Mouse (Mus musculus) MEL (cell line): Measurements from ENCODE around the gene Gabra6. TPM values are rescaled to one million over a fixed set of nuclear protein-coding genes. Genes with fewer than 3 reads are reported as not detected.

Source experiments
- DNase-seq: peaks from one replicate; pipeline ENCODE4 v3.0.0; 2011; ENCODE audit warnings: low read depth, low spot score
- H3K27ac ChIP-seq: 2 replicates; pipeline ENCODE4 v1.5.1; 2012; ENCODE audit warnings: low read depth, mild to moderate bottlenecking, control low read depth, low read length, moderate library complexity; ENCODE audit not compliant: control insufficient read depth
- H3K27me3 ChIP-seq, 2 experiments: fragments of 150-350 bp in 1 of 2; sonication (generic) in 1 of 2; 2 replicates each; pipeline ENCODE4 v1.6.1; 2012; ENCODE audit warnings: low read length in 2 of 2, mild to moderate bottlenecking in 2 of 2, improper control_type of control experiment in 1 of 2, moderate library complexity in 1 of 2; ENCODE audit not compliant: insufficient read depth in 2 of 2, control insufficient read depth in 1 of 2
- H3K36me3 ChIP-seq, 2 experiments: 2 replicates each; pipeline ENCODE4 v1.6.1; 2012 to 2014; ENCODE audit warnings: low read length in 2 of 2, improper control_type of control experiment in 1 of 2, inconsistent platforms in 1 of 2, mild to moderate bottlenecking in 1 of 2; ENCODE audit not compliant: insufficient read depth in 2 of 2, control insufficient read depth in 1 of 2
- H3K4me1 ChIP-seq, 2 experiments: fragments of 150-350 bp in 1 of 2; sonication (generic) in 1 of 2; 2 replicates each; pipeline ENCODE4 v1.6.1; 2012; ENCODE audit warnings: low read length in 2 of 2, improper control_type of control experiment in 1 of 2, mild to moderate bottlenecking in 1 of 2; ENCODE audit not compliant: insufficient read depth in 2 of 2, control insufficient read depth in 1 of 2
- H3K4me3 ChIP-seq, 2 experiments: fragments of 150-350 bp in 1 of 2; sonication (generic) in 1 of 2; 2 replicates each; pipeline ENCODE4 v1.5.1; 2012; ENCODE audit warnings: low read depth in 2 of 2, low read length in 2 of 2, mild to moderate bottlenecking in 2 of 2, moderate library complexity in 2 of 2, control low read depth in 1 of 2, improper control_type of control experiment in 1 of 2; ENCODE audit not compliant: control insufficient read depth in 1 of 2, insufficient read depth in 1 of 2
- H3K79me2 ChIP-seq: 2 replicates; pipeline ENCODE4 v1.6.1; 2012; ENCODE audit warnings: mild to moderate bottlenecking, low read length, moderate library complexity; ENCODE audit not compliant: control insufficient read depth, poor library complexity, insufficient read depth
- H3K9ac ChIP-seq: 2 replicates; pipeline ENCODE4 v1.6.1; 2012; ENCODE audit warnings: low read depth, mild to moderate bottlenecking, control low read depth, low read length, moderate library complexity; ENCODE audit not compliant: control insufficient read depth, poor library complexity, severe bottlenecking
- H3K9me3 ChIP-seq: fragments of 150-350 bp; sonication (generic); replicated peaks from 2 replicates; pipeline ENCODE4 v1.6.1; 2012; ENCODE audit warnings: mild to moderate bottlenecking, low read length, improper control_type of control experiment, moderate library complexity; ENCODE audit not compliant: insufficient read depth
- BHLHE40 ChIP-seq: IDR thresholded peaks from 2 replicates; pipeline ENCODE4 v1.6.1; 2012; ENCODE audit warnings: low read depth, mild to moderate bottlenecking, inconsistent platforms, low read length, improper control_type of control experiment, borderline replicate concordance
- CHD1 ChIP-seq: IDR thresholded peaks from 2 replicates; pipeline ENCODE4 v1.6.1; 2012; ENCODE audit warnings: low read depth, mild to moderate bottlenecking, inconsistent platforms, low read length, improper control_type of control experiment
- CHD2 ChIP-seq: IDR thresholded peaks from 2 replicates; pipeline ENCODE4 v1.6.1; 2011; ENCODE audit warnings: low read length, improper control_type of control experiment
- CTCF ChIP-seq, 3 experiments: IDR thresholded peaks in 2 of 3; conservative IDR thresholded peaks in 1 of 3; 2 replicates each; pipeline ENCODE4 v1.5.1; 2011 to 2012; ENCODE audit warnings: low read length in 3 of 3, low read depth in 2 of 3, mild to moderate bottlenecking in 2 of 3, improper control_type of control experiment in 1 of 3, inconsistent platforms in 1 of 3, mixed read lengths in 1 of 3, moderate library complexity in 1 of 3; ENCODE audit not compliant: control insufficient read depth in 1 of 3, insufficient read depth in 1 of 3, poor library complexity in 1 of 3, severe bottlenecking in 1 of 3
- ELF1 ChIP-seq: IDR thresholded peaks from 2 replicates; pipeline ENCODE4 v1.6.1; 2014; ENCODE audit warnings: low read depth, mild to moderate bottlenecking, inconsistent platforms, low read length, improper control_type of control experiment, moderate library complexity
- EP300 ChIP-seq, 2 experiments: IDR thresholded peaks; 2 replicates each; pipeline ENCODE4 v1.6.1; 2011; ENCODE audit warnings: improper control_type of control experiment in 2 of 2, low read length in 2 of 2, low read depth in 1 of 2, mild to moderate bottlenecking in 1 of 2
- GABPA ChIP-seq: IDR thresholded peaks from 2 replicates; pipeline ENCODE4 v1.6.1; 2012; ENCODE audit warnings: low read depth, mild to moderate bottlenecking, inconsistent platforms, low read length, improper control_type of control experiment, moderate library complexity
- JUND ChIP-seq: IDR thresholded peaks from 2 replicates; pipeline ENCODE4 v1.6.1; 2011; ENCODE audit warnings: low read depth, mild to moderate bottlenecking, improper control_type of control experiment, low read length
- MAFK ChIP-seq: IDR thresholded peaks from 2 replicates; pipeline ENCODE4 v1.6.1; 2011; ENCODE audit warnings: low read depth, mild to moderate bottlenecking, low read length, improper control_type of control experiment, borderline replicate concordance
- MAX ChIP-seq: IDR thresholded peaks from 2 replicates; pipeline ENCODE4 v1.6.1; 2011; ENCODE audit warnings: low read length, improper control_type of control experiment
- MAZ ChIP-seq: IDR thresholded peaks from 2 replicates; pipeline ENCODE4 v1.6.1; 2012; ENCODE audit warnings: low read depth, mild to moderate bottlenecking, inconsistent platforms, low read length, improper control_type of control experiment
- MEF2A ChIP-seq: IDR thresholded peaks from 2 replicates; pipeline ENCODE4 v1.6.1; 2014; ENCODE audit warnings: low read depth, mild to moderate bottlenecking, inconsistent platforms, low read length, improper control_type of control experiment; ENCODE audit not compliant: poor library complexity, insufficient replicate concordance, severe bottlenecking; ENCODE audit errors: extremely low read depth
- MXI1 ChIP-seq: IDR thresholded peaks from 2 replicates; pipeline ENCODE4 v1.6.1; 2011; ENCODE audit warnings: mild to moderate bottlenecking, low read depth, low read length, improper control_type of control experiment
- MYC ChIP-seq: IDR thresholded peaks from 2 replicates; pipeline ENCODE4 v1.6.1; 2011; ENCODE audit warnings: low read depth, mild to moderate bottlenecking, low read length, improper control_type of control experiment, moderate library complexity
- NRF1 ChIP-seq: IDR thresholded peaks from 2 replicates; pipeline ENCODE4 v1.6.1; 2014; ENCODE audit warnings: low read depth, mild to moderate bottlenecking, inconsistent platforms, low read length, improper control_type of control experiment, moderate library complexity; ENCODE audit not compliant: poor library complexity, insufficient read depth, severe bottlenecking
- POLR2A ChIP-seq, 2 experiments: IDR thresholded peaks; 2 replicates each; pipeline ENCODE4 v1.6.1; 2011 to 2012; ENCODE audit warnings: low read length in 2 of 2, mild to moderate bottlenecking in 2 of 2, control low read depth in 1 of 2, improper control_type of control experiment in 1 of 2, low read depth in 1 of 2, moderate library complexity in 1 of 2; ENCODE audit not compliant: control insufficient read depth in 1 of 2, insufficient read depth in 1 of 2, poor library complexity in 1 of 2
- SIN3A ChIP-seq: IDR thresholded peaks from 2 replicates; pipeline ENCODE4 v1.6.1; 2012; ENCODE audit warnings: low read length, improper control_type of control experiment, inconsistent platforms
- SMC3 ChIP-seq: IDR thresholded peaks from 2 replicates; pipeline ENCODE4 v1.6.1; 2011; ENCODE audit warnings: low read depth, low read length, improper control_type of control experiment
- TAL1 ChIP-seq: IDR thresholded peaks from 2 replicates; pipeline ENCODE4 v1.6.1; 2012; ENCODE audit warnings: mild to moderate bottlenecking, inconsistent platforms, low read length, moderate library complexity, mixed read lengths
- TBP ChIP-seq: IDR thresholded peaks from 2 replicates; pipeline ENCODE4 v1.8.0; 2011; ENCODE audit warnings: low read depth, low read length, improper control_type of control experiment
- USF1 ChIP-seq: IDR thresholded peaks from 2 replicates; pipeline ENCODE4 v1.6.1; 2014; ENCODE audit warnings: low read depth, mild to moderate bottlenecking, inconsistent platforms, low read length, improper control_type of control experiment, moderate library complexity
- USF2 ChIP-seq, 2 experiments: IDR thresholded peaks; 2 replicates each; pipeline ENCODE4 v1.6.1; 2011 to 2012; ENCODE audit warnings: improper control_type of control experiment in 2 of 2, low read length in 2 of 2, borderline replicate concordance in 1 of 2, inconsistent platforms in 1 of 2, low read depth in 1 of 2, mild to moderate bottlenecking in 1 of 2; ENCODE audit not compliant: insufficient read depth in 1 of 2
- ZC3H11A ChIP-seq: IDR thresholded peaks from 2 replicates; pipeline ENCODE4 v1.6.1; 2012; ENCODE audit warnings: low read depth, mild to moderate bottlenecking, inconsistent platforms, low read length, improper control_type of control experiment
- ZKSCAN1 ChIP-seq: IDR thresholded peaks from 2 replicates; pipeline ENCODE4 v1.6.1; 2012; ENCODE audit warnings: low read depth, mild to moderate bottlenecking, inconsistent platforms, low read length, improper control_type of control experiment, moderate library complexity
- ZMIZ1 ChIP-seq: IDR thresholded peaks from 2 replicates; pipeline ENCODE4 v1.6.1; 2012; ENCODE audit warnings: low read depth, mild to moderate bottlenecking, inconsistent platforms, low read length, improper control_type of control experiment, moderate library complexity
- ZNF384 ChIP-seq: IDR thresholded peaks from 2 replicates; pipeline ENCODE4 v1.6.1; 2012; ENCODE audit warnings: low read depth, mild to moderate bottlenecking, inconsistent platforms, low read length, improper control_type of control experiment
- polyA plus RNA-seq, 2 experiments: library from polyadenylated mRNA; stranded (reverse) in 1 of 2; unstranded in 1 of 2; fragments of >175 nt in 1 of 2; fragments of >200 nt in 1 of 2; gene quantifications; 2 replicates each; pipeline versions ENCODE4 v1.2.1 to v1.2.4; 2012; ENCODE audit warnings: low replicate concordance in 2 of 2, low read depth in 1 of 2; ENCODE audit not compliant: insufficient read length in 2 of 2, insufficient read depth in 1 of 2, missing spikeins in 1 of 2
- total RNA-seq: library from RNA; depleted of rRNA; stranded (reverse); fragments of 300-350 nt; gene quantifications from 2 replicates; pipeline ENCODE4 v1.2.3, GENCODE M21; 2012

The Gabra6 gene
- total and polyA plus RNA-seq, 3 experiments: not detected

DNA sequence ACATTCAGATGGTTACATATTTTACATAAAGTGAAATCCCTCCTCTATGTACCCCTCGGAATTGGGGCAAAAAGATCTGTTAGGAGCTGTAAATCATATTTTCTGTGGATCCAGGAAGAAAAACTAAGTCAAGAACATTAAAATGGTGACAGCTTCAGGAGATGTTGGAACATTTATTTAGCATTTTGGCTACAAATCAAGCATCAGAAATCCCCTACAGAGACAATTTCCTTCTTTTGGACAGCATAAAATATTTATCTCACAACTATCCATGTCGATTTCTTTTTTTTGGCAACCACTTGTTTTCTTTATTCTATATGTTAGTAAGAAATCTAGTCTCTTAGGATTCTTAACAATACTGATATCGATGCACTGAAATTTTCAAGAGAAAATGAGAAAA lies 688 bp upstream of the Gabra6 start:
- no peaks in the 10 kb centered on the region for H3K36me3 ChIP-seq
- H3K9me3 ChIP-seq: no peaks in the 10 kb centered on the region
- no peaks in the 10 kb centered on the region for H3K27me3 ChIP-seq
- no peak overlapping the region for H3K27ac ChIP-seq
- H3K9ac ChIP-seq: no peak overlapping the region
- no peak overlapping the region for H3K4me3 ChIP-seq
- DNase-seq: no peak
- H3K4me1 ChIP-seq: no peaks in the 10 kb centered on the region
- TF ChIP-seq MAX (no peak), MEF2A (no peak), SMC3 (no peak), USF1 (no peak), CHD2 (no peak), CTCF (IDR thresholded peaks at IDR 0.05 in 2 of 3, conservative IDR thresholded peaks at IDR 0.05 in 1 of 3; ENCODE audit: control insufficient read depth in 1 of 3, insufficient read depth in 1 of 3, low read depth in 2 of 3, low read length in 3 of 3, poor library complexity in 1 of 3, severe bottlenecking in 1 of 3) (no peak), GABPA (no peak), ZC3H11A (no peak), MAFK (no peak), BHLHE40 (no peak), EP300 (IDR thresholded peaks at IDR 0.05; ENCODE audit: low read depth in 1 of 2, low read length in 2 of 2) (no peak), MXI1 (no peak), CHD1 (no peak), ZKSCAN1 (no peak), USF2 (IDR thresholded peaks at IDR 0.05; ENCODE audit: borderline replicate concordance in 1 of 2, insufficient read depth in 1 of 2, low read depth in 1 of 2, low read length in 2 of 2) (no peak), POLR2A (IDR thresholded peaks at IDR 0.05; ENCODE audit: control insufficient read depth in 1 of 2, insufficient read depth in 1 of 2, low read depth in 1 of 2, low read length in 2 of 2, poor library complexity in 1 of 2) (no peak)
- no peaks in the 10 kb centered on the region for H3K79me2 ChIP-seq

DNA sequence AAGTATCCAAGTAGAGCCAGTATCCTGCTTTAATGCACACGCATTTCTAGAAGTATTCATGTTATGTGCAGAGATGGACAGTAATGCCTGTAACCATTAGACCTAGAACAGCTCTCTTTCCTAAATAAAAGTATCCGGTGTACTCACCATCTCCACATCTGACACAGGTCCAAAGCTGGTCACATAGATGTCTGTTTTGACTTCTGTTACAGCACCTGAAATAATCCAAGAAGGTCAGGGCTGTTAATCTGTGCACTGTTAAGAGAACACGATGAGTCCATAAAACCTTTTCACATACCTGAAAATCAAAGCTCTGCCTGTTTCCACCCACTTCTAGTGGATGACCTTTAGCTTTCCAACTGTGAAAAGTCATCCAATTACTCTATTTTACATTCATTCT lies 1.4 kb downstream of the Gabra6 start:
- H3K36me3 ChIP-seq: no peaks in the 10 kb centered on the region
- H3K4me1 ChIP-seq: no peaks in the 10 kb centered on the region
- no peak overlapping the region for H3K27ac ChIP-seq
- no peak for DNase-seq
- H3K9ac ChIP-seq: no peak overlapping the region
- H3K27me3 ChIP-seq: no peaks in the 10 kb centered on the region
- TF ChIP-seq USF2 (IDR thresholded peaks at IDR 0.05; ENCODE audit: borderline replicate concordance in 1 of 2, insufficient read depth in 1 of 2, low read depth in 1 of 2, low read length in 2 of 2) (no peak), ELF1 (no peak), CHD2 (no peak), SIN3A (no peak), GABPA (no peak), USF1 (no peak), POLR2A (IDR thresholded peaks at IDR 0.05; ENCODE audit: control insufficient read depth in 1 of 2, insufficient read depth in 1 of 2, low read depth in 1 of 2, low read length in 2 of 2, poor library complexity in 1 of 2) (no peak), ZC3H11A (no peak), MYC (no peak), ZMIZ1 (no peak), JUND (no peak), TAL1 (no peak), TBP (no peak), BHLHE40 (no peak), MAZ (no peak), ZKSCAN1 (no peak), NRF1 (no peak), SMC3 (no peak), ZNF384 (no peak), EP300 (IDR thresholded peaks at IDR 0.05; ENCODE audit: low read depth in 1 of 2, low read length in 2 of 2) (no peak)
- TF ChIP-seq, all 39 proteins: peak for 0
- H3K9me3 ChIP-seq: no peaks in the 10 kb centered on the region
- no peaks in the 10 kb centered on the region for H3K79me2 ChIP-seq
- no peak overlapping the region for H3K4me3 ChIP-seq
